Mouse (Mus musculus): Measurements from ENCODE around the gene Fam24a.

Fam24a gene

GRCm38 (mm10) chr7:131333564-131333963, at the start of gene Fam24a:
Gene Fam24a, plus strand, starts transcription at chr7:131333864.
- no peak for DNase-seq (ENCODE audit: low read depth, low spot score)

DNA sequence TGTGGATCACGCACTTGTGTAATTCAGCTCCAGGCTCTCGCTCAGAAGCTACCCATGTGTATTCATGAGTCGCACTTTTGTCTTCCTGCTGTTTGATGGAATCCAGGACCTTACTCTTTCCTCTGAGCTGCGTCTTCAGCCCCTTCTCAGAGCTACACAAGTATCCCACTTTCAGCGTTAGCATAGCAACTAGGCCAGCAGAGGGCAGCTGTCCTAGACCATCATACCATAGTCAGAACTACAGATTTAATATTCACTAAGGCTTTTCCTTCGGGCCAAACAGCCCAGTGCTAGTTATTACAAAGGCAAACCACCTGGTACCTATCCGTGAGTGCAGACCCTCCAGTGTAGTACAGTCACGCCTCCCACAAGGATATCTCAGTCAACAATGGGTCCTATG, 36.5 kb upstream of the Fam24a start:
- no peak for DNase-seq (ENCODE audit: low read depth, low spot score)

DNA sequence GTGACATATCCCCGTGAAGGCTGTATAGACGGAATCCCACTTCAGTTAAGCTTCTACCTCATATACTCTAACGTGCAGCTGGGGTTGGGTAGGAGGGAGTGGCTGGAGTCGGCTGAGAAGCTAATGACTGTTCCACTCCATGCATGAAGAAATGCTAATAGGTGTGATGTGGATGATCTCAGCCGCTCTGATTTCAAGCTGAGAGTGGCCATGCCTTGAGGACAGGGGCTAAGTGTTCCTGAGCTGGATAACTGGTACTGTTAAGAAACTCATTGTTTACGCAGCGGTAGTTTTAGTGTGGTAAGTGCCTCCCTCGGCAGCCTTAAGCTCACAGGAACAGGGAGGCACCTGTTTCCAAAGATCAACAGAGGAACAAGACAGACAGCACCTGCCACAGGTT, 30.3 kb upstream of the Fam24a start:
- DNase-seq (ENCODE audit: low read depth, low spot score) = no peak

- DNase-seq (ENCODE audit: low read depth, low spot score) = no peak
Measured at GRCm38 (mm10) chr7:131306733-131307132, 26.9 kb upstream of the Fam24a start.

DNA sequence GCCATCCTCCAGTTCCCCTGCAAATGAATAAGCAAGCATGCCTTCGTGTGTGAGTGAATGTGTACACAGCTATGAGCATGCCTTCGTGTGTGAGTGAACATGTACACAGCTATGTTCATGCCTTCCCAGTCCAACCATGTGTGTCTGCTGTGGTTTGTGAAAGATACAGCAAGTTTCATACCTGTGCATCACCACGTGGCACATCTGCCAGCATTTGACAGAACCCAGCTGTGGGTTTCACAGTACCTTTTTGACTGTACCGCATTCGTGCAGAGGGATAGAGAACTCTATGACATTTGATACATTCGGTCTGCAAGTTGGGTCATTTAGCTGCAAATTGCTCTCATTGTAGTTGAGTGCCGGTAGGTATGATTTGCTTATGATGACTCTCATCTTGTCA, 19.2 kb upstream of the Fam24a start:
- DNase-seq (ENCODE audit: low read depth, low spot score) = no peak

- no peak for DNase-seq (ENCODE audit: low read depth, low spot score)
Measured at GRCm38 (mm10) chr7:131317587-131317986, 16.1 kb upstream of the Fam24a start.

- DNase-seq (ENCODE audit: low read depth, low spot score) = no peak
Measured at GRCm38 (mm10) chr7:131318340-131318739, 15.3 kb upstream of the Fam24a start.

GRCm38 (mm10) chr7:131322192-131322591, 11.5 kb upstream of the Fam24a start, which contains the start of gene Cuzd1:
Gene Cuzd1, minus strand, starts transcription at chr7:131322292.
- no peak for DNase-seq (ENCODE audit: low read depth, low spot score)

DNA sequence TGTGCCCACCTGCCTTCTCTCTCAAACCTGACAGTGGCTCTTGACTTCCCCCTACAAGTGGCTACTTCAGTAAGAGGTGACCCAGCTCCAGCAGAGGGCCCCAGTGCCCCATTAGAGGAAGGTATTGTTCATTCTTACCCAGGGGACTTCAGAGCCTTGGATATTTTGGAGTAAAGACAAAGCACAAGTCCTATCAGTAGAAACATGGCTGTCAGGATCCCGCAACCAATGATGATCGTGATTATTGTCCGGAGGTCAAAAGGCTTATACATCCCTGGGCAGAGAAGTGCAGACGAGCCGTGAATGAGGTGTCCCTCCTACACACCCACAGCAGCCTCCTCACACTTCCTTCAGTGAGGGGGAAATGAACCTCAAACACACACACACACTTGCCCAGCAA, 6.6 kb upstream of the Fam24a start:
- no peak for DNase-seq (ENCODE audit: low read depth, low spot score)

- no peak for DNase-seq (ENCODE audit: low read depth, low spot score)
Measured at GRCm38 (mm10) chr7:131329416-131329815, 4.2 kb upstream of the Fam24a start, which contains the start of gene Fam24b. Gene Fam24b, minus strand, starts transcription at chr7:131329516.

GRCm38 (mm10) chr7:131331688-131332087, 2.0 kb upstream of the Fam24a start:
- DNase-seq (ENCODE audit: low read depth, low spot score) = no peak

- DNase-seq (ENCODE audit: low read depth, low spot score) = no peak
Measured at GRCm38 (mm10) chr7:131337502-131338068, 3.9 kb downstream of the Fam24a start.

DNA sequence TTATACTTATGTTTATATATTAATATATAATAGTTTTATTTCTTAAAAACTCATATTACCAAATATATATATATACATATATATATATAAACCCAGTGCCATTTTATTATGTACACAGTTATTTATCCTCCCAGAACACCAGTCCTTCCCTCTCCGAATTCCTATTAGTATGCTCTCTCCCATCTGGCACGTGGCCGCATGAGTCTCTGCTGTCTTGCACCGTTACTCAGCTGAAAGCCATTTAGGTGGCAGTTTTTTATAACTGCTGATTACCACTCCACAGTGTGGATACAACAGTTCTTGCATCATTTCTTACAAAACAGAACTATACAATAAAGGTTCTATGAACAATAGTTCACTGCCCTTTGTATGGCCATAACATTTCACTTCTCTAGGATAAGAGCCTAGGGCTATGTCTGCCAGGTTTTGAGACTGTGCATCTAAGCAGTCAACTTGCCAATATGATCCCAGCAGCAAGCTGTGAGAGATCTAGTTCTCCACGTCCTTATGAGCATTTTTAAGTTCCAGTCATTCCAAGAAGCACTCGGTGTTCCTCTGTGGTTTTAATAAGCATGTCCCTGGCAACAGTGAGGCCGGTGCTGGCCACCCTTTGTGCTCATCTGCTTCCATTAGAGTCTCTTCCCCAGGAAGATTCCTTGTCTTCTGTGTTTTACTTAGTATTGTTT, 12.3 kb downstream of the Fam24a start:
- no peak for DNase-seq (ENCODE audit: low read depth, low spot score)

- no peak for DNase-seq (ENCODE audit: low read depth, low spot score)
Measured at GRCm38 (mm10) chr7:131356105-131356504, 22.4 kb downstream of the Fam24a start.

GRCm38 (mm10) chr7:131362269-131362614, 28.6 kb downstream of the Fam24a start:
- DNase-seq (ENCODE audit: low read depth, low spot score) = no peak

- peak; percentile 91 for DNase-seq (ENCODE audit: low read depth, low spot score)
Measured at GRCm38 (mm10) chr7:131362615-131363300, 29.1 kb downstream of the Fam24a start, which contains the start of gene 2310057M21Rik. Gene 2310057M21Rik, minus strand, starts transcription at chr7:131362759.

DNA sequence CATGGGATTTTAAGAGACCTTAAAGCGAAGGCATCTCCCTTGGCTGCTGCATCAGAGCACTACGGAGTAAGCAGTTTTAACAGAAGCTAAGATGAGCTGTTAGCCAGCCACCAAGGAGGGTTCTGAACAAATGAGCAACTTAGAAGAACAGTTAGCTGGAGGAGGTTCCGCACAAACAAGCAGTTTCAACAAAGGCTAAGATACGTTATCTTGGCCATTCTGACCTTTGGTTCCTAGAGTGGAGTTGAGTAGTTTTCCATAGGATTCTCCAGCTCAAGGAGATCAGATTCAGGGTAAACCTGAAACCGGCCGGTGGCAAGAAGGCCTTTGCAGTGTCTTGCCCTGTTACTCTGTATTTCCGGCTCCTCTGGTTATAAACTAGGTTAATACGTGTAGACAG, 30.5 kb downstream of the Fam24a start:
- DNase-seq (ENCODE audit: low read depth, low spot score) = no peak

DNA sequence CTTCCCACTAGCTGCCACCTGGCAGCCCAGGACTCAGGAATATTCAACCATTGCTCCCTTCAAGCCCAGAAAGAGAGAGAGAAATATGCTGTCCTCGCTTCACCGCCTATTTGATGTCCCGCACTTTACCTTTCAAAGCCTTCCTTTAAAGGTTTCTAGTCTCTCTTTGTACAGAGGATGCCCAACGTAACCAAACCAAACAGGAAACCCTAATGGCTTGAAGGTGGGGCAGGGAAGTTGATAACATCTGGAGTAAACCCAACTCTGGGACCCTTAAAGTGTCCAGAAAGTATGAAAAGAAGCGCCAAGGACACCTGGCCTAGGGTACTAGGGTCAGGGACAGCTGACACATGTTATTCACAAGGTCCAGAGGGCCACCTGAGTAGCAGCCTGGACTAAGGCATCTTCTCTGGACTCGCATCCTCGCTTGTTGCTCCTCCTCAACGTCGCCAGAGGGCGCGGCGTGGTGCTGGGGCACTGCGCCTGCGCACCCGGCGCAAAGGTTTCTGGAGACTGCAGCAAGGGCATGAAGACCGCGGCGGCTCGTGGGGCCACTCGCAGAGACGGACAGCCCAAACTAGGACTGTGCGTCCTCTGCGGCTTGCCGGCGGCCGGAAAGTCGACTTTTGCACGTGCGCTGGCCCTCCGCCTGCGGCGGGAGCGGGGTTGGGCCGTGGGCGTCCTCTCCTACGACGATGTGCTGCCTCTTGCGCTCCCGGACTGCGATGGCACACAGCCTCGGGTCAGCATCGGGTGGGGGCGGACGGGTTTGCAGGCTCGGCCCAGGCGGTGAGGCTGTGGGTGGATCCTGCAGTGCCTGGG, 37.2 kb downstream of the Fam24a start, which contains the start of gene Pstk:
Gene Pstk, plus strand, starts transcription at position 494 of the 822 bp plus-strand sequence.
- peak; percentile 92 for DNase-seq (ENCODE audit: low read depth, low spot score)

GRCm38 (mm10) chr7:131371470-131371860, 37.8 kb downstream of the Fam24a start:
- no peak for DNase-seq (ENCODE audit: low read depth, low spot score)

DNA sequence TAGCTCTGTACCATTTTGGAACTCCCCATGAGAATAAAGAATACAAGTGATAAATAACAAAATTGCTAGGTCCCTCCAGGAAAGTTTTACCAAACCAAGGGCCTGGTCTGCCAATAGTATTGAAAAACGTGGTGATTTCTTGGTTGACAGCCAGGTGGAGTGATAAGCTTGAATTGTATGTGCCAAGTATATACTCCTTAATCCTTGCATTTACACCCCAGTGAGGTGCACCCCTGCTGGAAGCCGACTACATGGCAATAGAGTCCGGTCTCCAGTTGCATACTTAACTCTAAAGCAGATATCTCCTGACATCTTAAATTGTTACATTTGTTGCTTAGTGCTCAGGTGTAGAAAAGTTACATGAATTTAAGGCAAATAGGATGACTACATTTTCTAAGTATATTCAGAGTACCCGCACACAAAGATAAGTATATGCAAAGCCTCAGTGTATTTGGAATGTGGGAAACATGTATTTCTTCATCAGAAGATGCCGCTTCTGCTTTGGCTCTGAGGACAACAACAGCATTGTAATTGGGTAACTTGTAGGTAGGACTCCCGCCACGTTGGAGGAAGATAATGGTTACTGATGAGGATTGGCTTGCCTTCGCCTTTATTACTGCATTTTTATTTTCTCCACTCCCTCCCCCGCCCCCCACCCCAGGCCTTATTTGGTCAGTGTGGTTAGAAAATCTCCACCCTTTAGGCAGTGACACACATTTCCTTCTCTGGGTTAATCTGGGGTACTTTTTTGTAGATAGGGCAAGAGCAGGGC, 38.4 kb downstream of the Fam24a start:
- DNase-seq (ENCODE audit: low read depth, low spot score) = peak; percentile 34

All from CD4-positive helper T cell, adult 2 months (primary cell).